Mouse (Mus musculus): ENCODE data around the gene Slc16a9. TPM values are rescaled to one million over a fixed set of nuclear protein-coding genes. Genes with fewer than 3 reads are reported as not detected.

Slc16a9 gene
- polyA plus RNA-seq, 2 experiments, result 2.6 to 3.3 TPM

DNA sequence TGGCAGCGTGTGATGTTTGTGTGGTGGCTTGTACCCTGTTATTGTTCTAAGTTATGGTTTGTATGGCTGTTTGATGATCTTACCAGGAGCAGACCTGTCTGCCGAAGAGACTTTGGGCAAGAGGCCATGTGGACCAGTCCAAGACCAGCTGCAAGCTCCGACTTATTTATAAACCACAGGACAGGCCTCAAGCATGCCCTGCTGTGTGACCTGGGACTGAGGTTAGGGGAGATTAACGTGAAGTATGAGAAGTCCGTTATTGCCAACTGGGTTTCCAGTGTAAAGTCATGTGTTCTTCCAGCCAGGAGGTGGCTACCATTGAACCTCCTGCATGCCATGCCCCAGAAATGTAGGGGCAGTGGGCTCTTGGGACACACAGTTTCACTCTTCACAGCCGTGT is 14.5 kb upstream of the Slc16a9 start:
- Histone ChIP-seq H3K4me2 (replicated peaks; ENCODE audit: low read depth, low read length, severe bottlenecking) (no peak overlapping the region), H3K4me1 (ENCODE audit: control insufficient read depth, insufficient read depth, low read length) (no peaks in the 10 kb centered on the region), H3K9ac (ENCODE audit: low read depth, low read length, severe bottlenecking) (no peak overlapping the region), H3K9me3 (ENCODE audit: control insufficient read depth, low read length) (no peaks in the 10 kb centered on the region), H3K4me3 (replicated peaks; ENCODE audit: low read length) (no peak overlapping the region), H3K27ac (replicated peaks; ENCODE audit: low read depth, low read length) (no peak overlapping the region), H3K36me3 (ENCODE audit: control insufficient read depth, insufficient read depth, low read length) (no peaks in the 10 kb centered on the region), H3K27me3 (ENCODE audit: control insufficient read depth, insufficient read depth, low read length) (no peaks in the 10 kb centered on the region)
- 79% methylated on average over 6 of the region's 6 CpGs for WGBS
- DNase-seq (ENCODE audit: low spot score), result no peak
- no peak for TF ChIP-seq POLR2A (IDR thresholded peaks at IDR 0.05; ENCODE audit: borderline replicate concordance, extremely low read depth, insufficient read depth, insufficient read length)
- no peak for ATAC-seq (ENCODE audit: low FRiP score, low read depth)

DNA sequence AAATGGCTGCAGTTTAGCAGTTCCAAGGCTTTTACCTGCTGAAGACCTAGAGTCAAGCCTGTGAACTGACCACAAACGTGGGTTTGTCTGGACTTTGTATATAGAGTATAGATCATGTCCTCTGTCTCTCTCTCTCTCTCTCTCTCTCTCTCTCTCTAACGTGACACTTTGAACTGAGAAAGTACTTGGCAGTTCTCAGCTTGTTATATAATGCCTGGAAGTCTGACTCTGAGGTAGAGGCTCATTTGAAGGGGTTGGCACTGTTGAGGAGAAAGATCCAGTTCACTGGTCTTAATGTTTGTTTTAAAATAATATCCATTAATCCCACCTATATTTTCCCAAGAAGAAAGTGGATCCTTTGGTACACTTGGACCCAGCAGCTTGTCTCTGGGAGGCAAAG is 7.0 kb upstream of the Slc16a9 start:
- Histone ChIP-seq H3K4me2 (replicated peaks; ENCODE audit: low read depth, low read length, severe bottlenecking) (no peak overlapping the region), H3K9me3 (ENCODE audit: control insufficient read depth, low read length) (no peaks in the 10 kb centered on the region), H3K27ac (replicated peaks; ENCODE audit: low read depth, low read length) (no peak overlapping the region), H3K4me3 (replicated peaks; ENCODE audit: low read length) (no peak overlapping the region), H3K27me3 (ENCODE audit: control insufficient read depth, insufficient read depth, low read length) (no peaks in the 10 kb centered on the region), H3K36me3 (ENCODE audit: control insufficient read depth, insufficient read depth, low read length) (no peaks in the 10 kb centered on the region), H3K4me1 (ENCODE audit: control insufficient read depth, insufficient read depth, low read length) (no peaks in the 10 kb centered on the region), H3K9ac (ENCODE audit: low read depth, low read length, severe bottlenecking) (no peak overlapping the region)
- 62% methylated on average over 2 of the region's 2 CpGs for WGBS
- DNase-seq (ENCODE audit: low spot score) (no peak), ATAC-seq (ENCODE audit: low FRiP score, low read depth) (no peak)
- TF ChIP-seq POLR2A (IDR thresholded peaks at IDR 0.05; ENCODE audit: borderline replicate concordance, extremely low read depth, insufficient read depth, insufficient read length), result no peak

DNA sequence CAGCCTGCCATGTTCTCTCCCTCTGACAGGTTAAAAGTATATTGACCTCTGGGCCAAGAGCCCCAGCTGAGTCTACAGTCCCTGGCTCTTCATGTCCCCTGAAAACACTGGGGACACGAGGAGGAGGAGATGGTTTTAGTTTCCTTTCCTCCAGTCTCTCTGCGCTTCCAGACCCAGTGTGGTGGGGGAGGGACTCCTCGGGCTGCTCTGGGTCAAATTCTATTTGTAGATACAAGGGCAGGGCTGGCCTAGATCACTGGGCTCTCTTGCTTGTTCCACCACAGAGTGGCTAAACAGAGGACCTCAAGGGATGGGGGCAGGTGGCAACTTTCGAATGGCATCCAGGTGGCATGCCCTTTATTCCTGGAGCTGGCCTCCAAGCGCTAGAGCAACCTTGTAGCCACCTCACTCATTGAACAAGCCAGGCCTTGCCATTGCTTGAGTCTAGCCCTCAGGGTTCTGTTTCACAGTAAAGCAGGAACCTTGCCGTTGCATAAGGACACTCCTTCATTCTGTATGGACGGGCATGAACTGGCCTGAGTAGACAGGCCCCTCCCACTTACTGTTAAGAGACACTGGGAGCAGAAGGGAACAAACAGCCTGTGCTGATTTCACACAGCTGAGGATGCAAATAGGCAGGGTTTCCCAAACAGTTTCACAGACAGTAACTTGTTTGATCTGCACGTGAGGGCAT is 2.0 kb upstream of the Slc16a9 start:
- Histone ChIP-seq H3K36me3 (ENCODE audit: control insufficient read depth, insufficient read depth, low read length) (no peaks in the 10 kb centered on the region), H3K27me3 (ENCODE audit: control insufficient read depth, insufficient read depth, low read length) (peaks cover 19% of the 10 kb centered on the region), H3K9ac (ENCODE audit: low read depth, low read length, severe bottlenecking) (no peak overlapping the region), H3K27ac (replicated peaks; ENCODE audit: low read depth, low read length) (no peak overlapping the region), H3K4me3 (replicated peaks; ENCODE audit: low read length) (no peak overlapping the region), H3K9me3 (ENCODE audit: control insufficient read depth, low read length) (no peaks in the 10 kb centered on the region), H3K4me1 (ENCODE audit: control insufficient read depth, insufficient read depth, low read length) (no peaks in the 10 kb centered on the region), H3K4me2 (replicated peaks; ENCODE audit: low read depth, low read length, severe bottlenecking) (no peak overlapping the region)
- WGBS, result 49% methylated on average over 8 of the region's 8 CpGs
- no peak for TF ChIP-seq POLR2A (IDR thresholded peaks at IDR 0.05; ENCODE audit: borderline replicate concordance, extremely low read depth, insufficient read depth, insufficient read length)
- DNase-seq (ENCODE audit: low spot score) (no peak), ATAC-seq (ENCODE audit: low FRiP score, low read depth) (no peak)

DNA sequence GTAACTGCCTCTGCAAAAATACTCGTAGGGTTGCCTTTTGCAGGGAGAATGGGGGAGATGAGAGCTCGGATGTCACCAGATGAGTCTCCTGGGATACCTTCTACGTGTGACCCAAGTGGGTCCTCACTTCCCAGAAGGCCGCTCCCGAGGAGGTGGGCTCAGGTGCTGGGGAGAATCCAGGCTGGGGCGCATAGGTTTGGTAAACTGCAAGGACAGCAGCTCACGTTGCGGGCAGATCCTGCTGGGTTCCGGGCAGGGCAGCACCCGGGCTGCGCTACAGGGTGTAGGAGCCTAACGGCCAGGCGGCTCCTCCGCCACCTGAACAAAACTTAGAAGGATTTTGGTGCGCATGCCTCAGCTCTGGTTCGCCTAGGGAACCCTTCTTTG is 652 bp downstream of the Slc16a9 start:
- DNase-seq (ENCODE audit: low spot score) (no peak), ATAC-seq (ENCODE audit: low FRiP score, low read depth) (no peak)
- Histone ChIP-seq H3K27ac (replicated peaks; ENCODE audit: low read depth, low read length) (no peak overlapping the region), H3K27me3 (ENCODE audit: control insufficient read depth, insufficient read depth, low read length) (peaks cover 19% of the 10 kb centered on the region), H3K9me3 (ENCODE audit: control insufficient read depth, low read length) (no peaks in the 10 kb centered on the region), H3K4me2 (replicated peaks; ENCODE audit: low read depth, low read length, severe bottlenecking) (peak overlapping the region; percentile 96), H3K4me3 (replicated peaks; ENCODE audit: low read length) (peak overlapping the region; percentile 65), H3K36me3 (ENCODE audit: control insufficient read depth, insufficient read depth, low read length) (no peaks in the 10 kb centered on the region), H3K9ac (ENCODE audit: low read depth, low read length, severe bottlenecking) (peak overlapping the region; percentile 69), H3K4me1 (ENCODE audit: control insufficient read depth, insufficient read depth, low read length) (no peaks in the 10 kb centered on the region)
- no peak for TF ChIP-seq POLR2A (IDR thresholded peaks at IDR 0.05; ENCODE audit: borderline replicate concordance, extremely low read depth, insufficient read depth, insufficient read length)
- under 1% methylated on average over 16 of the region's 16 CpGs for WGBS

GRCm38 (mm10) chr10:70246076-70246475 is 1.2 kb downstream of the Slc16a9 start:
- Histone ChIP-seq H3K27ac (replicated peaks; ENCODE audit: low read depth, low read length) (no peak overlapping the region), H3K36me3 (ENCODE audit: control insufficient read depth, insufficient read depth, low read length) (no peaks in the 10 kb centered on the region), H3K4me3 (replicated peaks; ENCODE audit: low read length) (peak overlapping the region; percentile 65), H3K9ac (ENCODE audit: low read depth, low read length, severe bottlenecking) (no peak overlapping the region), H3K27me3 (ENCODE audit: control insufficient read depth, insufficient read depth, low read length) (peaks cover 19% of the 10 kb centered on the region), H3K9me3 (ENCODE audit: control insufficient read depth, low read length) (no peaks in the 10 kb centered on the region), H3K4me2 (replicated peaks; ENCODE audit: low read depth, low read length, severe bottlenecking) (peak overlapping the region; percentile 96), H3K4me1 (ENCODE audit: control insufficient read depth, insufficient read depth, low read length) (no peaks in the 10 kb centered on the region)
- no peak for TF ChIP-seq POLR2A (IDR thresholded peaks at IDR 0.05; ENCODE audit: borderline replicate concordance, extremely low read depth, insufficient read depth, insufficient read length)
- DNase-seq (ENCODE audit: low spot score), result no peak
- ATAC-seq (ENCODE audit: low FRiP score, low read depth), result no peak
- WGBS, result 30% methylated on average over 9 of the region's 9 CpGs
